Mouse (Mus musculus) cortical plate, adult 2 months (tissue): ENCODE measurements at regions not wholly inside any gene's neighbourhood (a gene's known extent, or its start where the extent isn't known, plus 50 kb on each side); places are given as distances from the start of the nearest gene placed in this dataset.

Experiments used
- CTCF ChIP-seq: fragments of 200-500 bp; IDR thresholded peaks from 2 replicates; pipeline ENCODE4 v1.5.1; 2011; ENCODE audit warnings: mild to moderate bottlenecking, control low read depth, low read length; ENCODE audit not compliant: insufficient read depth; ENCODE audit errors: extremely low read depth
- POLR2A ChIP-seq: fragments of 200-500 bp; IDR thresholded peaks from 2 replicates; pipeline ENCODE4 v1.6.1; 2011; ENCODE audit warnings: mild to moderate bottlenecking, low read length, control low read depth; ENCODE audit not compliant: insufficient read depth; ENCODE audit errors: extremely low read depth

DNA sequence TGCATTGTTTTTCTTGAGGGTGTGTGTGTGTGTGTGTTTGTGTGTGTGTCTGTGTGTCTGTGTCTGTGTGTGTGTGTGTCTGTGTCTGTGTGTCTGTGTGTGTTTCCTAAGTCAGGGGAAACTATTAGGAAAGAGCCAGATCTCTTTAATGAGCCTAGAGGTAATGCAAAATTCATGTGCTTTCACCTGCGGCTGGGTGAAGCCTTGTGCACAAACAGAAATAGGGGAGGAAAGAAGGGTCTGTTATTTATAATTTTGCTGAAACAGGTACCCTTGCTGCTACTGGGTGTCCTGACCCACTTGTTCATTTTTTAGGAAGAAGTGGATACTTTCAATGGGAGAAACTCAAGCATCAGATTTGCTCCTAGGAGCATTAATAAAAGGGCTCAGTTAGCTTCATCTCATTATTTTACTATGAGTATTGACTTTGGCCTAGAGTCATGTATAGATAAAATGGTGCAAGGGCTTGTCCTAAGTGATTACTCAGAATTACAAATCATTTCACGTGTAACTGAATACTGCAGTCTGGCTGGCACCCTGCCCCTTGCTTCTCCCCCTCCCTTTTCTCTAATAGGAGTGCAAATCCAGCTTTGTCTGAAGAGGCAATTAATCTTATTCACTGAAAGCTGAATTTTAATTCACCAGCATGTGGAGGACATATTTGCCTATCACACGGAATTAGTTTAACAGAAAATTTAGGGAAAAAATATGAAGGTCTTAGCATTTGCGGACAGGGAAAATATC, 401.7 kb upstream of the Dph6 start:
- no peak for TF ChIP-seq CTCF
- no peak for TF ChIP-seq POLR2A
